ENCODE assay signal across 8 mouse cellular contexts in genomic region chr12:3983736-3984135, GRCm38 (mm10). TPM values are rescaled to one million over a fixed set of nuclear protein-coding genes. Genes with fewer than 3 reads are reported as not detected.
A peak's percentile ranks its signal among the peaks of the same experiment; 100 is the strongest.
DNase-seq lines count a peak whose midpoint lies in the region; ATAC-seq and TF ChIP-seq lines count a peak whose summit lies in the region.

No protein-coding gene starts in this region.

- 0% methylated on average over 1 of the region's 1 CpGs for WGBS in forebrain, postnatal 0 days
- WGBS in forebrain, embryonic 16.5 days = 0% methylated on average over 1 of the region's 1 CpGs
- whole genome bisulfite sequencing in lung, adult 2 months = 0% methylated on average over 1 of the region's 1 CpGs

- no peaks in the 10 kb centered on the region for H3K27me3 ChIP-seq in forebrain, postnatal 0 days (ENCODE audit: insufficient read depth, low read length)
- H3K27me3 ChIP-seq in forebrain, embryonic 16.5 days (replicated peaks; ENCODE audit: control insufficient read depth, insufficient read depth, low read length) = no peaks in the 10 kb centered on the region

- peak; percentile 91 for DNase-seq in forebrain, postnatal 0 days
- peak; percentile 68 to 75 for DNase-seq in CD8-positive naive resting alpha-beta T cell, adult 2 months (ENCODE audit: low read depth in 2 of 2, low spot score in 2 of 2)
- peak; percentile 29 for DNase-seq in c-Kit-negative CD71-positive TER-119-positive erythroid progenitor cells, embryonic 14.5 days (ENCODE audit: low read depth, low spot score)
- DNase-seq in forelimb bud, embryonic 11.5 days (ENCODE audit: low read depth, low spot score) = peak; percentile 76
- peak; percentile 83 to 85 for DNase-seq in kidney, postnatal 4 days
- DNase-seq in lung, adult 2 months = peak; percentile 73
- peak; percentile 62 for DNase-seq in skeletal muscle tissue, adult 2 months (ENCODE audit: low read depth, low spot score)

- no peak overlapping the region for H3K4me2 ChIP-seq in forebrain, postnatal 0 days (ENCODE audit: low read depth)
- H3K4me2 ChIP-seq in forebrain, embryonic 16.5 days (ENCODE audit: low read length) = no peak overlapping the region

- TF ChIP-seq POLR2A in lung, adult 2 months (IDR thresholded peaks at IDR 0.05; ENCODE audit: borderline replicate concordance, extremely low read depth, low read depth, low read length) = no peak

- H3K27ac ChIP-seq in forebrain, postnatal 0 days (ENCODE audit: low read depth, low read length) = no peak overlapping the region
- no peak overlapping the region for H3K27ac ChIP-seq in forebrain, embryonic 16.5 days (ENCODE audit: low read length)

- no peak overlapping the region for H3K4me3 ChIP-seq in forebrain, postnatal 0 days (ENCODE audit: low read depth, low read length)
- no peak overlapping the region for H3K4me3 ChIP-seq in forebrain, embryonic 16.5 days (replicated peaks; ENCODE audit: low read length)
- no peak overlapping the region for H3K4me3 ChIP-seq in lung, adult 2 months (replicated peaks; ENCODE audit: extremely low read depth, low read depth, low read length)

- 0 out of 2 replicates have a peak, but pooled peaks cover 4% of the 10 kb centered on the region for H3K4me1 ChIP-seq in forebrain, postnatal 0 days (ENCODE audit: insufficient read depth)
- H3K4me1 ChIP-seq in forebrain, embryonic 16.5 days (replicated peaks; ENCODE audit: control insufficient read depth, insufficient read depth, low read length) = peaks cover 16% of the 10 kb centered on the region
- peaks cover 5% of the 10 kb centered on the region; the same call in 1 of the 2 replicates for H3K4me1 ChIP-seq in lung, adult 2 months (ENCODE audit: control insufficient read depth, insufficient read depth, low read length)

- ATAC-seq in forebrain, postnatal 0 days = no peak
- ATAC-seq in forebrain, embryonic 16.5 days = no peak

- no peak overlapping the region for H3K9ac ChIP-seq in forebrain, postnatal 0 days
- no peak overlapping the region for H3K9ac ChIP-seq in forebrain, embryonic 16.5 days (replicated peaks; ENCODE audit: low read depth, low read length)

- no peaks in the 10 kb centered on the region for H3K9me3 ChIP-seq in forebrain, postnatal 0 days (ENCODE audit: low read length)
- H3K9me3 ChIP-seq in forebrain, embryonic 16.5 days (ENCODE audit: control insufficient read depth, low read length) = no peaks in the 10 kb centered on the region

- peaks cover 24% of the 10 kb centered on the region for H3K36me3 ChIP-seq in forebrain, postnatal 0 days (ENCODE audit: insufficient read depth)
- peaks cover 2% of the 10 kb centered on the region; the same call in 1 of the 2 replicates for H3K36me3 ChIP-seq in forebrain, embryonic 16.5 days (ENCODE audit: control insufficient read depth, insufficient read depth)

- TF ChIP-seq CTCF in forebrain, postnatal 0 days (IDR thresholded peaks at IDR 0.05; ENCODE audit: low read depth) = peak; percentile 82
- TF ChIP-seq CTCF in lung, adult 2 months (IDR thresholded peaks at IDR 0.05; ENCODE audit: insufficient read depth, low read length) = peak; percentile 49; the same call in 1 of the 2 replicates

RNA-seq across cellular contexts. Expression of gene Pomc, which starts 29.0 kb away (rescaled TPM):
- 3.9 and 6.7 TPM in 2 replicates for total RNA-seq in forebrain, postnatal 0 days (2014; rRNA removed)
- polyA plus RNA-seq in forebrain, postnatal 0 days (2015; fragmentation: Nextera tagmentation; extraction: Ambion mirVana) = 3.7 and 4.8 TPM in 2 replicates
- 2.9 and 4.3 TPM in 2 replicates for polyA plus RNA-seq in forebrain, embryonic 16.5 days (2015; fragmentation: Nextera tagmentation; extraction: Ambion mirVana)
- polyA plus RNA-seq in lung, adult 2 months (2012; rRNA removed) = 0.44 and 0.73 TPM in 2 replicates

RNA-seq across cellular contexts. Expression of gene Efr3b, which starts 55.0 kb away (rescaled TPM):
- total RNA-seq in forebrain, postnatal 0 days (2014; rRNA removed) = 65.7 and 86.6 TPM in 2 replicates
- polyA plus RNA-seq in forebrain, postnatal 0 days (2015; fragmentation: Nextera tagmentation; extraction: Ambion mirVana) = 16.5 and 25.5 TPM in 2 replicates
- 33.1 and 37.2 TPM in 2 replicates for polyA plus RNA-seq in forebrain, embryonic 16.5 days (2015; fragmentation: Nextera tagmentation; extraction: Ambion mirVana)
- polyA plus RNA-seq in lung, adult 2 months (2012; rRNA removed) = 6.8 TPM in 2 replicates

Comparison
In these comparisons a context has a peak if more than half of its experiments do, and no peak if none do; other contexts are left out.
1. DNase-seq: peak in every context shown above with its lines; median percentile 91 in forebrain, postnatal 0 days; 84 in kidney, postnatal 4 days; 76 in forelimb bud, embryonic 11.5 days; 73 in lung, adult 2 months; 72 in CD8-positive naive resting alpha-beta T cell, adult 2 months; 62 in skeletal muscle tissue, adult 2 months; 29 in c-Kit-negative CD71-positive TER-119-positive erythroid progenitor cells, embryonic 14.5 days.